Mouse (Mus musculus): ENCODE results near the gene Olfr1383. TPM values are rescaled to one million over a fixed set of nuclear protein-coding genes. Genes with fewer than 3 reads are reported as not detected.
"Not testable (repeated sequence)": the region's sequence is repeated elsewhere in the genome, so short reads cannot be mapped to it uniquely, and the experiment has no call there.

Gene Olfr1383
- total and polyA plus RNA-seq, 2 experiments, result not detected

DNA sequence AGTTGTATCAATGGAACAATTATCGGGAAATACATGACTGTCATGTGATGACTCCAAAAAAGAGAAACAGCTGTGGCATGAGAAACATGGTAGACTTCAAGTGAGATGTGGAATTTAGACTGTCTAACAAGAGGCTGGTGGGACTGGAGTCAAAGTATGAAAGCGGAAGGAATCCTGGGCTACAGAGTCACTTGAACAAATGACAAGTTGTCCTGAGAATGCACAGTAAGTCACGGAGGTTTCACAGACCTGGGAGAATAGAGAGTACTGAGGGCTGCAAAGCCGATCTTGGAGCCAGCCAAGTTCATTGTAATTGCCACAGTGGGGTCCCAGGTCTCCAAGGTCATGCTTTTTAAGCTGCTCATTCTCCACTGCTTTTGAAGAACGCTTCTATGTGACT lies 37.1 kb downstream of the Olfr1383 start, which contains the start of gene Olfr1380:
Olfr1380 (plus strand) TSS at position 301 of the 400 bp plus-strand sequence.
- not testable (repeated sequence) for H3K4me3 ChIP-seq (ENCODE audit: insufficient read depth, low read depth, low read length); H3K27me3 ChIP-seq (ENCODE audit: control insufficient read depth, insufficient read depth, low read length); DNase-seq (ENCODE audit: extremely low read depth, low read depth, low spot score); H3K9ac ChIP-seq (ENCODE audit: low read depth, low read length); H3K27ac ChIP-seq (replicated peaks; ENCODE audit: insufficient read depth, low read depth, low read length); H3K36me3 ChIP-seq (ENCODE audit: control insufficient read depth, insufficient read depth, low read length); H3K4me1 ChIP-seq (ENCODE audit: control insufficient read depth, insufficient read depth, low read length); H3K79me2 ChIP-seq (ENCODE audit: control insufficient read depth, insufficient read depth, low read length)
- WGBS, result 83% methylated on average over 5 of the region's 5 CpGs

DNA sequence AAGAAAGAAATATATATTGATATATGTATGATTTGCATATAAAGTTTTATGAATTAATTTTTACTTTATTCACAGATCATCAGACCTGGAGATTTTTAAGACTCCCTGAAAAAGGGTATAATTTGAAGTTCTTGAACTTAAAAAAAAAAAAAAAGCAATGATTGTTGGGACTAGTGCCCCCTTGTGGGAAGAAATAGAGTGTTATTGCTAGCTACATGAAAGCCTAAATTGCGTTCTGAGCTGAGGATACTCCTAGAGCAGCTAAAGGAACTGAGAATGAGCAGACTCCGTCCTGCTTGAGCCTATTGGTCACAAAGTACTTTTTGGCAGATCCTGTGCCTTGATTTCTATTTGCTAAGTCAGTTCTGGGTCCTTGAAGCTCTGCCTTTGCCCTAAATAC lies 55.6 kb downstream of the Olfr1383 start:
- DNase-seq (ENCODE audit: extremely low read depth, low read depth, low spot score); H3K36me3 ChIP-seq (ENCODE audit: control insufficient read depth, insufficient read depth, low read length); H3K27me3 ChIP-seq (ENCODE audit: control insufficient read depth, insufficient read depth, low read length); H3K4me1 ChIP-seq (ENCODE audit: control insufficient read depth, insufficient read depth, low read length); H3K27ac ChIP-seq (replicated peaks; ENCODE audit: insufficient read depth, low read depth, low read length); H3K9ac ChIP-seq (ENCODE audit: low read depth, low read length); H3K4me3 ChIP-seq (ENCODE audit: insufficient read depth, low read depth, low read length); H3K79me2 ChIP-seq (ENCODE audit: control insufficient read depth, insufficient read depth, low read length): not testable (repeated sequence)
- 47% methylated on average over 2 of the region's 2 CpGs for WGBS

Other genes starting within 250 kb of the Olfr1383 start
- gene Olfr1393, start 241.3 kb upstream of the Olfr1383 start, total RNA-seq (2014; rRNA removed), result 0.09 and 0.27 TPM in 2 replicates
- 0.47 and 0.55 TPM in 2 replicates for gene Olfr1393, start 241.3 kb upstream of the Olfr1383 start, polyA plus RNA-seq (2012; rRNA removed)
- not detected in 2 replicates for gene Olfr1392, start 234.4 kb upstream of the Olfr1383 start, total RNA-seq (2014; rRNA removed)
- gene Olfr1392, start 234.4 kb upstream of the Olfr1383 start, polyA plus RNA-seq (2012; rRNA removed), result 0.09 and 0.26 TPM in 2 replicates
- gene Olfr10, start 214.9 kb upstream of the Olfr1383 start, total RNA-seq (2014; rRNA removed), result not detected in 2 replicates
- gene Olfr10, start 214.9 kb upstream of the Olfr1383 start, polyA plus RNA-seq (2012; rRNA removed), result not detected in 2 replicates
- not detected in 2 replicates for gene Olfr1391, start 196.9 kb upstream of the Olfr1383 start, total RNA-seq (2014; rRNA removed)
- gene Olfr1391, start 196.9 kb upstream of the Olfr1383 start, polyA plus RNA-seq (2012; rRNA removed), result not detected in 2 replicates
- gene Olfr1390, start 184.5 kb upstream of the Olfr1383 start, total RNA-seq (2014; rRNA removed), result not detected in 2 replicates
- not detected in 2 replicates for gene Olfr1390, start 184.5 kb upstream of the Olfr1383 start, polyA plus RNA-seq (2012; rRNA removed)
- not detected in 2 replicates for gene Olfr1389, start 96.6 kb upstream of the Olfr1383 start, total RNA-seq (2014; rRNA removed)
- not detected in 2 replicates for gene Olfr1389, start 96.6 kb upstream of the Olfr1383 start, polyA plus RNA-seq (2012; rRNA removed)
- gene Olfr1388, start 83.0 kb upstream of the Olfr1383 start, total RNA-seq (2014; rRNA removed), result 0.07 TPM in 1 of 2 replicates, not detected in the other
- gene Olfr1388, start 83.0 kb upstream of the Olfr1383 start, polyA plus RNA-seq (2012; rRNA removed), result not detected in 2 replicates
- gene Olfr1387, start 64.3 kb upstream of the Olfr1383 start, total RNA-seq (2014; rRNA removed), result not detected in 2 replicates
- not detected in 2 replicates for gene Olfr1387, start 64.3 kb upstream of the Olfr1383 start, polyA plus RNA-seq (2012; rRNA removed)
- not detected in 2 replicates for gene Olfr1386, start 54.6 kb upstream of the Olfr1383 start, total RNA-seq (2014; rRNA removed)
- not detected in 2 replicates for gene Olfr1386, start 54.6 kb upstream of the Olfr1383 start, polyA plus RNA-seq (2012; rRNA removed)
- gene Olfr1385, start 30.6 kb upstream of the Olfr1383 start, total RNA-seq (2014; rRNA removed), result 0.07 TPM in 1 of 2 replicates, not detected in the other
- gene Olfr1385, start 30.6 kb upstream of the Olfr1383 start, polyA plus RNA-seq (2012; rRNA removed), result not detected in 2 replicates
- gene Olfr1384, start 12.9 kb upstream of the Olfr1383 start, total RNA-seq (2014; rRNA removed), result not detected in 2 replicates
- not detected in 2 replicates for gene Olfr1384, start 12.9 kb upstream of the Olfr1383 start, polyA plus RNA-seq (2012; rRNA removed)
- gene Olfr1382, start 8.6 kb downstream of the Olfr1383 start, total RNA-seq (2014; rRNA removed), result not detected in 2 replicates
- gene Olfr1382, start 8.6 kb downstream of the Olfr1383 start, polyA plus RNA-seq (2012; rRNA removed), result not detected in 2 replicates
- not detected in 2 replicates for gene Olfr1381, start 23.8 kb downstream of the Olfr1383 start, total RNA-seq (2014; rRNA removed)
- not detected in 2 replicates for gene Olfr1381, start 23.8 kb downstream of the Olfr1383 start, polyA plus RNA-seq (2012; rRNA removed)
- not detected in 2 replicates for gene Olfr1380, start 37.2 kb downstream of the Olfr1383 start, total RNA-seq (2014; rRNA removed)
- not detected in 2 replicates for gene Olfr1380, start 37.2 kb downstream of the Olfr1383 start, polyA plus RNA-seq (2012; rRNA removed)
- 7.8 and 13.6 TPM in 2 replicates for gene Flt4, start 89.6 kb downstream of the Olfr1383 start, total RNA-seq (2014; rRNA removed)
- gene Flt4, start 89.6 kb downstream of the Olfr1383 start, polyA plus RNA-seq (2012; rRNA removed), result 7.5 and 9.8 TPM in 2 replicates
- not detected in 2 replicates for gene Scgb3a1, start 144.0 kb downstream of the Olfr1383 start, total RNA-seq (2014; rRNA removed)
- 0.22 TPM in 1 of 2 replicates, not detected in the other for gene Scgb3a1, start 144.0 kb downstream of the Olfr1383 start, polyA plus RNA-seq (2012; rRNA removed)
- 20.7 and 22.8 TPM in 2 replicates for gene Cnot6, start 193.1 kb downstream of the Olfr1383 start, total RNA-seq (2014; rRNA removed)
- 6.0 and 6.4 TPM in 2 replicates for gene Cnot6, start 193.1 kb downstream of the Olfr1383 start, polyA plus RNA-seq (2012; rRNA removed)

All from liver, adult 2 months (tissue).